Mouse (Mus musculus) cerebellum, adult 11-12 months (tissue): ENCODE measurements around the gene Dscam.

Experiments used
- DNase-seq: peaks from one replicate; pipeline ENCODE4 v3.0.0; 2022

Gene Dscam

DNA sequence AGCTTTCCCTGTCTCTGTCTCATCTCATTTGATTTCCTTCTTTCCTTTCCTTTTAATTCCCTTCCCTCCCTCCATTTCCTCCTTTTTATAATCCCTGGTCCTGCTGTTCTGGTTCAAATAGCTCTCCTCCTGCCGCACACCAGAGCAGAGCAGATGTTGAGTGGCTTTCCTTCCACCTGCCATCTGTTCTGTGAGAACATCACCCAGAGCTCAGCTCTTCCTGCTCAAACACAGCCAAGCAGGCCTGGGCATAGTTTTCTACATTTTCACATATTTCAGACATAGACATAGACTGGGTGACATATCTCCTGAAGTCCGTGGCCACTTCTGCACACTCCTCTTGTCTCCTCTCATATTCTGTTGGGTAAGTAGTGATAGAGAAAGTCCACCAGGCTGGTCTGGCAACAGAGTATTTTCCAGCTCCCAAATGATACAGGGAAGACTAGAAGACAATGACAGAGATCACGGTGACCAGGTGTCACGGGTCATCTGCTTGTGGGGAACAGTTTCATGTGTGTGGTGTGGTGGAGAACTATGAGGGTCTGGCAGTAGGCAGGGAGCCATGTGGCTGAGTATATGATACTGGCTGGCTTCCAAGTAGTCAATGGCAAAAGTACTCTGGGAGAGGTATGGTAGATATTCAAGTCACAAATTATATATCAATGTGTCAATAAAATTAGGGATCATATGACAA is 536.3 kb downstream of the Dscam start:
- no peak for DNase-seq

GRCm38 (mm10) chr16:96630241-96630640 is 540.3 kb downstream of the Dscam start:
- DNase-seq, result no peak

- DNase-seq, result no peak
Observed at GRCm38 (mm10) chr16:96629623-96630022, 540.9 kb downstream of the Dscam start.

GRCm38 (mm10) chr16:96625468-96625867 is 545.1 kb downstream of the Dscam start:
- DNase-seq, result no peak

DNA sequence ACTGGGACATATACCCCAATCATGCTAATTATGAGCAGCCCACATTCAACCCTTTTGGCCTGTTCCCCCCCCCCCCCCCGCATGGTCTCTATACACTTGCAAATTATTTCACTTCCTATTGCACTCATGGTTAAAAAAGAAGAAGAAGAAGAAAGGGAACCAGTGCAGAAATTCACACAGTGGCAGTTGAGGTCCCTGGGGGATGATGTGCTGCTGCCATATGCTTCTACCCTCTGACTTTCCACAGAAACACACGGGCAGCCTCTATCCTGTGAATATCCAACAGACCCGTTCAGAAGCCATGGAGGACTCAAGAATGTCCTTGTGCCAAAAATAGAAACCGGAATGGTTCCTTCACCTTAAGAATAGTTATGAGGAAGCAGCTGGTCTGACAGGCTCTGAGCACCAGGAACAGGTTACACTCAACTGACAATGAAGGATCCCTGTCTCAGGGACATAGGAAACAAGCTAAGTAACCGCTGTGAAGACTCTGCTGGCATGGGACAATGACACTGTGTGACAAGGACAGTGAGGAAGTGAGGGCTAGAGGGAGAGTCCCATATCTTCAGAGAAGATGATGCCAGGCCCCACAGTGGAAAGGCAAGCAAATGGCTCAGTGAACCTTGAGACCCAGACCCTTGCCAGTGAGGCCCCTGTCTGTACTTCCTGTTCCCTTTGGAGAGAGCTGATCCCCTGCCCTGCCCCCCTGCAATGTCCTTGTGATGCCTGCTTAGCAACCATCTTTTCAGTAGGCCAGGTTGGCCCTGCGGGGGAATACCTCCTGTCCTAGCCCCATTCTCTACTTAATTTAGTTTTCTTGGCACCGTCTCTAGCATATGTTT is 545.8 kb downstream of the Dscam start:
- peak; percentile 12 for DNase-seq

DNA sequence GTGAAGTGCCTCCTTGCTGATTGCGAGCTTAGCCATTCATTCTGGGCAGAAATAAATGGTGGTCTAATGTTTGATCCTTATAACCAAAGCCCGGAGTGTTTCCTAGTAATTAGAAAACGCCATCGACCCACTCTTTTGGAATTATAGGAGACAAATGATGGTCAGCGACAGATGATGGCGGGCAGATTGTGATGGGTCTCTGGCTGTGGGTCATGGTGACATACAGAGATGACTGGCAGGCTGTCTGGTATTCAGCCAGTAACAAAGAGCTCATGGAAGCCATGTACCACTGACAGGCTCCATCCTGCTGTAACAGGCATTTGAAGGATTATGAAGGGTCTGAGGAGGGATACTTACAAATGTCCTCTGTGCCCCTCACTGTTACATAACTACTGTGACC is 549.7 kb downstream of the Dscam start:
- peak; percentile 58 for DNase-seq

GRCm38 (mm10) chr16:96620402-96620801 is 550.1 kb downstream of the Dscam start:
- DNase-seq, result peak; percentile 90

DNA sequence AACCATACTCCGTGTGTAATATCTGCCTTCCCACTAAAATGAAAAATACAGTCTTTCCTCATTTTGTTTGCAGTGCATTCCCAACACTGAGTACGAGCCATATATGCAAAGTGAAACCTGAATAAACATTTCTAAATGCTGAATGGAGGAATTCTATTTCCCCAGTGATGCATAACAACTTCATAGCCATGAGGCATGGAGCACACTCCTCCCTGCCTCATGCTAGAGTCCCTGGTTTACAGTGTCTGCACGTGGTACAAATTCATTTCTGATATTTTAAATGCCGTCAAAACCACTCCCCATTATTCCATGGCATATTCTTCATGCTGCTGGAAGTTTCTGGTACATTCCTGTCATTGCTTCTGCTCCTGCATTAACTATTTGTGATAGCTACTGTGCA is 552.8 kb downstream of the Dscam start:
- DNase-seq, result no peak

DNA sequence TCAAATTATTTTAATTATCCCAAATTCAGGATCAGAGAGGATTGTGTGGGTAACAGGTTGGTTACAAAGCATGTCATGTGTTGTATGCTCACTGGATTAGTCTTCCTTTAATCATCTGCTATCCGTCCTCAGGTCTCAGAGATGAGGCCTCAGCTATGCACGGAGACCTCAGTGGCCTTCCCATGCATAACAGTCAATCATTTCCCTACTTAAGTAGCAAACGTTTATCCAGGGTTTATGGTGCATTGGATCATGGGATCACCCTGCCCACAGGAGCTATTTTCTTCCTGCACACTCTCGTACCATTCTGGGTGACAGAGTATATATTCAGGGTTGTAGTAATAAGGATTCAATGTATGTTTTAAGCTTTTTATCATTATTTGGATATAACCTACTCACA is 557.3 kb downstream of the Dscam start:
- no peak for DNase-seq

- DNase-seq, result no peak
Observed at GRCm38 (mm10) chr16:96610806-96611205, 559.7 kb downstream of the Dscam start.

DNA sequence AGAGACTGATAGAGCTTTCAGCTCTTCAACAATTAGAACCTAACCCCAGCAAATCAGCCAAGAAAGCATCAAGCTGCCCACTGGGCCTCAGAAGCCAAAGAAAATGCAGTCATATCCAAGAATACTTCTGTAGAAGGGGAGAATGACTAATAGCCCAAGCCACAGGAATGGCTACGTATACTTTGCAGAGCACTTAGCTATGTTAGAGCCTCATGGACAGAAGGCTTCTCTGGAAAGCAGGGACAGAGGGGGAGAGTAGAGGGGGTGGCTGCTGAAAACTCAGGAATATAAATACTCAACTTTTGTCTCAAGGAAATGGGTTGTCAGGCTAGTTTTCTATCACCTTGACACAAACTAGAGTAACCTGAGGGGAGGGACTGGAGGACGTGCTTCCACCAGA is 568.3 kb downstream of the Dscam start:
- no peak for DNase-seq

GRCm38 (mm10) chr16:96600791-96601190 is 569.8 kb downstream of the Dscam start:
- DNase-seq, result no peak

DNA sequence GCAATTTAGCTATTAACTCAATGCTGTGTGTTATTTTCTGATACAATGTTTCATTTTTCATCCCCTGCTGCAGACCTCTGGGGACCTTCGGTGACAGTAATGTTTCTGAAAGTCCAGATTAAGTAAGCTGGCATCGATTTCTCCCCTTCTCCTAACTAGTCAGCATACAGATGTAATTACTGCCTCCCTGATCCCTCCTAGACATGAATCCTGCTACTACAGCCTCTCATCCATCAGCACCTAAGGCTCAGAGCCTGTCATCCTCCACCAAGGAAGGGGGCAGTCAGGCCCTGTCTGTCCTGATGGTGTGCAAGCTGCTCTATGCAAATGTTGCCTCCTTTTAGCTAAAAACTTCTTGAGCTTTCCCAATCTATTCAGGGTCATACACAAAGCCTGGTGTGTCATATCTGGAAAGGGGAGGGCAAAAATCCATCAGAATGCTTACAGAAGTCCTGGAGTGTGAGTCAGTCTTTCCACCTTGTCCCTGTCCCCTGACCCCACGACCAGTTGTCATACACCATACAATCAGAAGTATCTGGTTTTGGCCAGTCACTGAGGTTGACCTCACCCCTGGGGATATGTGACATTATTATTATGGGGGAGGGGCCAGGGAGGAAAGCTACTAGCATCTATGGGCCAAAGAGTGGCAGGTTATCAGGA is 571.0 kb downstream of the Dscam start:
- DNase-seq, result no peak

DNA sequence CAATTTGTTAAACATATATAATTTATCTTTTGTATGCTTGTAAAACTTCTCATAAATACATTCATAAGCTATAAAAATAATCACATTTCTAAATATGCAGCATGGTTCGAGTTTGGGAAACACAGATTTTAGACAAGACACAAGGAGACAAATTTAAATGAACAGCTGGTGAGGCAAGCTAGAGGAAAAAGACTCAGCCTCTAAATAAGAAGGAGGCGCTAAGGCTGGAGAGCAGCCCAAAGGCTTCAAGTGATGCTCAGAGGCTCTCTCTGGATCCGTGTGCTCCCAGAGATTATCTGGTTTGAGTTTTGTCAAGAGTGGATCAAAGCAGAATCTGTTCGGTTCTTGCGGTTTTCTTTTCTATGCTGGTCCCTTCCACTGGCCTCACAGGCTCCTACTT is 594.7 kb downstream of the Dscam start:
- DNase-seq, result no peak

- no peak for DNase-seq
Observed at GRCm38 (mm10) chr16:96567428-96567827, 603.1 kb downstream of the Dscam start.

GRCm38 (mm10) chr16:96563350-96564257 is 606.9 kb downstream of the Dscam start:
- DNase-seq, result no peak

GRCm38 (mm10) chr16:96559796-96560195 is 610.8 kb downstream of the Dscam start:
- DNase-seq, result no peak

DNA sequence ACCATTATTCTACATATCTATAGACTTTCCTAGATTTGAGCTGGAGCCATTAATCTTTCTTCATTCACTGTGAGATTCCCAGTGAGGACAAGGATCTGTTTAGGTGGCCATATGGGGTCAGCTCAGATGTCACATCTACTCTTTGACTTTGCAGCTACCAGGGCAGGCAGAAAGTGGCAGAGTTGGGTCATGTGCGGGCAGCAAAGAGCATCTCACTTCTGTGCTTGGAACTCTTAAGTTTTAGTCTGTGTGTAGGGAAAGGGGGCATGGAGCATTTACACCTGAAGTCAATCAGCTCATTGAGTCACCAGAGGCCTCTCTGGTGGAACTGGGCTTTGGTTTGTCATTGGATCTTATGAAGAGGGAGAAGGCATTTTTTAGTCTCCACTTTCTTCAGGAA is 612.2 kb downstream of the Dscam start:
- no peak for DNase-seq

DNA sequence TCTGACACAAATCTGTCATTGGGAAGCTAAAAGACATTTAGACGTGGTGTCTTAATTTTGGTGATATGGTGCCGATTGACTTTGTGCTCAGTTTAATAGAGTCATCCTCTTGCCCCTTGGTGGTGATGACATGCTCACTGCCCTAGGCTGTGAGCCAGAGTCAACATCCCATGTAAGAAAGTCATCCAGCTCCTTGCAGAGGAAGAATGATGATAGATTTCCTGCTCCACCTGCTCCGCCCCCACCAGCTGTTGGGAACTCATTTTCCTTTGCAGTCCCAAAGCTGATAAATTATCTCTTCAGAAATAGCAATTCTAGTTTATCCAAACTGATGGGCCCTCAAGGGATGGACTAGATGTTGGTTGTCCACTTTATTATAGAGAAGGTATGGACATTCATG is 613.9 kb downstream of the Dscam start:
- no peak for DNase-seq

DNA sequence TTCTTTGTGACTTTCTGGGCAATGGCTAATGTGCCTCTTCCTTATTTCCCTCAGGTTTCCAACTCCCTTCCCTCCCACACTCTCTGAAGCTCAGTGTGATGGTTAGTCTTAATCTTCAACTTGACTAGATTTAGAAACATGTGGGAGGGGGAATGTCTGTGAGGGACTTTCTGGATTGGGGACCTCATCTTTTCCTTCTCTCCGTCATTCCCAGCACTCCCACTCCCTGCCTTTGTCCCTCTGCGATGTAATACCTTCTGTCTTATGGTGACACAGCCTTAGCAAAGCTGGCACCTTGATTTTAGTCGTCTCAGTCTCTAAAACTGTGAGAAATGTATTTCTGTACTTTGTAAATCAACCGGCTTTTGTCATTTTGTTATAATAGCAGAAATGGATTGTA is 615.1 kb downstream of the Dscam start:
- DNase-seq, result no peak

DNA sequence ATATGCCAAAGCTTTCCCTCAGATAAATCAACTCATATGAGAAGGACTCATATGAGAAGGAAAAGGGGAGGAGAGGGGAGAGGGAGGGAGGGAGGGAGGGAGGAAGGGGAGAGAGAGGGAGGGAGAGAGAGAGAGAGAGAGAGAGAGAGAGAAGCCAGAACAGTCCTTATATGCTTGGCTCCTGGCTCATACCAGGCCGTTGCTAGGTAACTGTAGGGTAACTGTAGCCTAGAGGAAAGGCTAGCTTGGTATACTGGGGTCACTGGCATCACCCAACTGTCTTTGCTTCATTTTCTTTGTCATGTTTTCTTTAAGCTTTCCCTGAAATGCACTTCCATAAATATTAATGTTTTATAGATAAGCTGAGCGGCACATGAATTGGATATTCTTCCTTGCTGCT is 617.9 kb downstream of the Dscam start:
- DNase-seq, result no peak

DNA sequence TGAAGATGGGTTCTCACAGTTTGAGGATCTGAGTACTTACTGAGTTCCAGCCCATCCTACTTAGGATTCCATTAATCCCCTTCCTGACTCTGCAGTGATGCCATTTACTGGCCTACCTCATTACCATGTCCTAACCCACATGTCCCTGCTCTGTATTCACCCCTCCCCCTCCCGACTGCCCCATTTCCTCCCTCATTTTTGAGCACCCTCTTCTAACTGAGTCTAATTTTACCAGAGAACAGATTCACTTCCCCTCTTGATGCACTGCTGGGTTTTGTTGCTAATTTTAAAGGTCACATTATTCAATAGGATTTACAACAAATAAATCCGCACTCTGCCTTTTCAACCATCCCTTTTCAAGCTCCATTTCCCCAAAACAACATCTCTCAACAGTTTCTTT is 629.5 kb downstream of the Dscam start:
- no peak for DNase-seq
